Mouse (Mus musculus): Measurements from ENCODE around the gene Drc7. TPM values are rescaled to one million over a fixed set of nuclear protein-coding genes. Genes with fewer than 3 reads are reported as not detected.

The Drc7 gene
- polyA plus RNA-seq, 2 experiments from 2014 or later = not detected

Other genes with a start within 250 kb of the Drc7 start
- under 1 TPM in 1 of 2 experiments, not detected in 1; 0.69 TPM for gene Ccl17, start 244.7 kb upstream of the Drc7 start, polyA plus RNA-seq (2017; shearing (Covaris generic))
- 10 to 100 TPM; 34.1 to 40.2 TPM for gene Coq9, start 216.8 kb upstream of the Drc7 start, polyA plus RNA-seq (2017; shearing (Covaris generic))
- gene Ciapin1, start 216.7 kb upstream of the Drc7 start, polyA plus RNA-seq (2017; shearing (Covaris generic)) = 100 to 1,000 TPM in 1 of 2 experiments, 10 to 100 TPM in 1; 93.7 to 120 TPM
- 100 to 1,000 TPM in 1 of 2 experiments, 10 to 100 TPM in 1; 89.2 to 117 TPM for gene Polr2c, start 197.7 kb upstream of the Drc7 start, polyA plus RNA-seq (2017; shearing (Covaris generic))
- under 1 TPM; 0.17 to 0.36 TPM for gene Dok4, start 178.8 kb upstream of the Drc7 start, polyA plus RNA-seq (2017; shearing (Covaris generic))
- under 1 TPM; 0.20 to 0.57 TPM for gene Ccdc102a, start 137.0 kb upstream of the Drc7 start, polyA plus RNA-seq (2017; shearing (Covaris generic))
- gene Adgrg5, start 131.4 kb upstream of the Drc7 start, polyA plus RNA-seq (2017; shearing (Covaris generic)) = 1 to 10 TPM; 1.3 to 1.4 TPM
- 1 to 10 TPM; 1.8 to 2.8 TPM for gene Adgrg1, start 80.4 kb upstream of the Drc7 start, polyA plus RNA-seq (2017; shearing (Covaris generic))
- under 1 TPM; 0.21 to 0.41 TPM for gene Adgrg3, start 37.4 kb upstream of the Drc7 start, polyA plus RNA-seq (2017; shearing (Covaris generic))
- gene Katnb1, start 26.1 kb downstream of the Drc7 start, polyA plus RNA-seq (2017; shearing (Covaris generic)) = 10 to 100 TPM; 10.8 to 14.4 TPM
- gene Kifc3, start 147.7 kb downstream of the Drc7 start, polyA plus RNA-seq (2017; shearing (Covaris generic)) = 1 to 10 TPM in 1 of 2 experiments, not detected in 1; 1.3 TPM

Data from activated CD4-positive, CD25-positive, alpha-beta regulatory T cell, adult 4 months (primary cell).